Mouse (Mus musculus) lung, postnatal 36 days (tissue): ENCODE measurements around the gene Ficd.

Experiments used
- DNase-seq: peaks from one replicate; pipeline ENCODE4 v3.0.0; 2022; ENCODE audit warnings: mixed read lengths

Gene Ficd

DNA sequence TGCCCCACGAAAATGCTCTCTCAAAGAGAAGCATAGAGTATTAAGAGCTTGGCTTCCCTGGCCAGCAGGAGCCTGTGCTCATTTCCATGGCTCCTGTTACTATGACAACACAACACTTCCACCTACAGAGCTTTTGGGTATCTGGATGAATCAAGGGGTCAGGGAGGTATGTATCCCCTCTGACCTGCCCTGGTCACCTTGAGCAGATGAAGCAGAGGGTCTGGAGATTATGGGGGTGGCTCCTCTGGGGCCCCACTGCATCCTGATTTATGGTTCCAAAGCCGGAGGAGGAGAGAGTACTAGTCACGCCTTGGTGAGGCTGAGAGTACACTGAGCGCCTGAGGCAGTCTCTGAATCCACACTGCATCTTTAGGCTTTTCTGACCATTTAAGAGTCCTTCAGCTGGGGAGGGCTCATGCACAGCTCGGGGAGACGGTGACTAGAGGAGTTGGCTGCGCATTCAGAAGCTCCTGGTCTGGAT lies 4.9 kb upstream of the Ficd start:
- DNase-seq, result no peak

DNA sequence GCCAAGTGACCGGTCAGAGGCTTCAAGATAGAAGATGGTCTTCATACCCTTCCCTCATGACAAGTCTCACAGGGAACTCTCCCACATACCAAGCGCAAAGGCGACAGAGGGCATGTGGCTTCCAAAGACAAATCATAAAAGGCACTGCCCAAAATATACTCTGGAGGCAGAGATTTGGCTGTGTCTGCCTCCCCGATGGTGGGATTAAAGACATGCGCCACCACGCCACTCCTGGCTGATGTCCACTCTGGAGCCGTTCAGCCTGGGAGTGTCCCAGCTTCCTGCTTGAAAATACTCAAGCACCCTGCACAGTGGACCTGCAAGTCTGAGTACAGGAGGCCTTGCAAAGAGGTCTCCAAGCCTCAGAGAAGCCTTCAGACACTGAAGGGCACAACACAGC lies 4.4 kb upstream of the Ficd start:
- DNase-seq, result no peak

DNA sequence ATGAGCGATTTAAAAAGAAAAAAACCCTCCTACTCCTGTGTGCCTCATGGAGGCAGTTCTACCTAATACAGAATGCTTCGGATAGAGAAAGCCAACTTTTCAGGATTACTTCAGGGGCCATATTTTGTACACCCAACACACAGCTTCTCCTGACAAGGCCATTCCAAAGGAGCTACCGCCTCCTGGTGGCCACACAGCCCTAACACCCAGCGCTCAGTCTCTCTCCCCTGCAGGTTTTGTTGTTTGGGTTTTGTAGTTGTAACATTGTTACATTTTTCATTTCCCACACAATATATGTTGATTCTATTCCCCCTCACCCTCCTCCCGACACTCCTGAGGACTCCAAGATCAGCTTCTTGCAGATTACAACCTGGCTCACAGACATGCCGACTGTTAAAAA lies 3.4 kb upstream of the Ficd start:
- DNase-seq, result peak; percentile 53

DNA sequence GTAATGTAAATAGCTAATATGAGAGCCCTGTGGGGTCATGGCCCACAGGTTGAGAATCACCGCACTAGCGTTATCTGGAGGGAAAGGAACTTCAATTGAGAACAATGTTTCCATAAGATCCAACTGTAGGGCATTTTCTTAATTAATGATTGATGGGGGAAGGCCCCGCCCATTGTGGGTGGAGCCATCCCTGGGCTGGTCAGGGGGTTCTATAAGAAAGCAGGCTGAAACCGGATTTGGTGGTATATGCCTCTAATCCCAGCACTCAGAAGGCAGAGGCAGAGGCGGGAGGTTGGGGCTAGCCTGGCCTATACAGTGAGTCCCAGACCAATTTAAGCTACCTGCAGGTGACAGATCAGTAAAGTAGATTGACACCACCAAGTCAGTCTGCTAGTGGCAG lies 1.2 kb upstream of the Ficd start:
- DNase-seq, result no peak

DNA sequence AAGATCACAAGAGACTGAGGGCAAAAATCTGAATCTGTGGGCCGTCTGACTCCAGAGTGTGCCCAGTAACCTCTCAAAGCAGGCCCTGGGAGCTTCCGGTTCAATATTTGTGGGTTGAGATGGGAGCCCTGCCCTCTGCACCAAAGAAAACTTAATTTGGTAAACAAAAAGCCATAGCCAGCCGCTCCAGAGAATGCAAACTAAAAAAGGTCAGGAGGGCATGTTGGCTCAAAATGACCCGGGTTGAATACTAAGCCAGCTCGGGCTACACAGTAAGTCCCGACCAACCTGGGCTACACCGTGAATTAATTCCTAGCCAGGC lies 619 bp upstream of the Ficd start:
- DNase-seq, result no peak

DNA sequence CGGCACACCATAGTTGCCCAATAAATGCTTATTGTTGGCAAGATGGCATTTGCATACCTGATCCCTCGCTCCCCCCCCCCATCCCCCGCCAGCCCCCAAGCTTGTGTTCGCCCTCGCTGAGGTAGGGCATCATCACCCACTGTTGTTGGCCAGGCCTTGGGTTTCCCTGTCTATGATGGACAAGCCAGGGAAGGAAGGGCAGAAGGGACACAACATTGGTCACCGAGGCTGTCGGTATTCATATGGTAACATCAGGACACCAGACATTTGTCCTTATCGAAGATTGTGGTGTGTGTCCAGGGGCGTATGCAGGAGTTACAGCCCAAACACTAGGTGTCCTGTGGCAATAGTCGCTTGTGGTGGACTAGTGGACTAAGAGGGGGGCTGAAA lies 505 bp downstream of the Ficd start:
- peak; percentile 8 for DNase-seq

DNA sequence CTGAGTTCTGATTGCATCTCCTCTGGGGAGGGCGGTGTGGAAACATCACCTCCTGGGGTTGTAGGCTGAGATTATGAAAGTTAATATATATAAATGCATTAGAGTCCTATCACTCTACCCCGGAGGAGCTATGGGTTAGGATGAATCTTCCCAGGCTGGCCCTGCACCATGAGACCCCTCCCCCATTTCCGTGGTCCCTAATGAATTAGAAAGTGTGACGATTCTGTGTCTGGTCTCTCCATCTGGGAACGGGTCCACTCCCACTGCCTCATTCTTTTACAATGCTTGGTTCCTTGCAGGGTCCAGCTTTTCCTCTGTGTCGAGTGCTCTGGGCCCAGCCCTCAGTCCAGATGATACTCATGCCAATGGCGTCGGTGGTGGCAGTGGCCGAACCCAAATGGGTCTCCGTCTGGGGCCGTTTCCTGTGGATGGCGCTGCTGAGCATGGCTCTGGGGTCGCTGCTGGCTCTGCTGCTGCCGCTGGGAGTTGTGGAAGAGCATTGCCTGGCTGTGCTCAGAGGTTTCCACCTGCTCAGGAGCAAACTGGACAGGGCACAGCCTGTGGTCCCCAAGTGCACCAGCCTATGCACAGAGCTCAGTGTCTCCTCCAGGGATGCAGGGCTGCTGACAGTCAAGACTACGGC lies 1.0 kb downstream of the Ficd start:
- DNase-seq, result no peak

DNA sequence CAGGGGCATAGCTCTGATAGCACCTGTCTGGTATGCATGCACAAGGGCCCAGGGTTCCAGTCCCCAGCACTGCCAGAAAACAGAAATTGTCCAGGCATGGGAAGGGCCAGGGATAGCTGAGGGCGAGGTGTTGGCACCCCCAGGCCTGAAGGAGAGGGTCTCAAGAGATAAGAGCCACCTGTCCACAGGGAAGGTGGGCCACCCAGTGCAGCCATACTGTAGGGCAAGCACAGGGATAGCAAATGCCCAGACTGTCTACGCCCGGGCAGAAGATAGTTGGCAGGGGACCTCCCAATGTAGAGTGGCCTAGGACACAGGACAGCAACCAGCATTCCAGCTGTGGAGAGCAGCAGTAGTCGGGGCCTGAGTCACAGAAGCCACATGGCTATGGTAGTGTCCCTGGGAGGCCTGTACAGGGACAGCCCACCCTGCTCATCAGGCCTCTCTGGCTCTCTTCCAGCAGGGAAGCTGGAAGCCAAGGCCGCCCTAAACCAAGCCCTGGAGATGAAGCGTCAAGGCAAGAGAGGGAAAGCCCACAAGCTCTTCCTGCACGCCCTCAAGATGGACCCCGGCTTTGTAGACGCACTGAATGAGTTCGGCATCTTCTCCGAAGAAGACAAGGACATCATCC lies 2.1 kb downstream of the Ficd start:
- no peak for DNase-seq

DNA sequence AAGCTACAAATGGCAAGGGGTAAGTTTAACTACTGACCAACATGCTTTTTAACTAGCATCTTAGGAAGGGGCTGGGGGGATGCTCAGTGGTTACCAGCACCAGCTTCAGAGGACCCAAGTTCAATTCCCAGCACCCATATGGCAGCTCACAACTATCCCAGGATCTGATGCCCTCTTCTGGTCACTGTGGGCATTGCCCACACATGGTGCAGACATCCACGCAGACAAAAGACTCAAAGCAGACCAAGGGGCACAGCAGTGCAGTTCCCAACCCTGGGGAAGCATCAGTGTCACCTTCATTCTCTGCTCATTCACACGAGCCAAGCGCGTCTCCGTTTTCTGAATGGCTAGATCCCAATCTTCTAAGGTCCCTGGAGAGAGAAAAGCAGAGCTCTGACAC lies 12.0 kb downstream of the Ficd start:
- DNase-seq, result no peak

DNA sequence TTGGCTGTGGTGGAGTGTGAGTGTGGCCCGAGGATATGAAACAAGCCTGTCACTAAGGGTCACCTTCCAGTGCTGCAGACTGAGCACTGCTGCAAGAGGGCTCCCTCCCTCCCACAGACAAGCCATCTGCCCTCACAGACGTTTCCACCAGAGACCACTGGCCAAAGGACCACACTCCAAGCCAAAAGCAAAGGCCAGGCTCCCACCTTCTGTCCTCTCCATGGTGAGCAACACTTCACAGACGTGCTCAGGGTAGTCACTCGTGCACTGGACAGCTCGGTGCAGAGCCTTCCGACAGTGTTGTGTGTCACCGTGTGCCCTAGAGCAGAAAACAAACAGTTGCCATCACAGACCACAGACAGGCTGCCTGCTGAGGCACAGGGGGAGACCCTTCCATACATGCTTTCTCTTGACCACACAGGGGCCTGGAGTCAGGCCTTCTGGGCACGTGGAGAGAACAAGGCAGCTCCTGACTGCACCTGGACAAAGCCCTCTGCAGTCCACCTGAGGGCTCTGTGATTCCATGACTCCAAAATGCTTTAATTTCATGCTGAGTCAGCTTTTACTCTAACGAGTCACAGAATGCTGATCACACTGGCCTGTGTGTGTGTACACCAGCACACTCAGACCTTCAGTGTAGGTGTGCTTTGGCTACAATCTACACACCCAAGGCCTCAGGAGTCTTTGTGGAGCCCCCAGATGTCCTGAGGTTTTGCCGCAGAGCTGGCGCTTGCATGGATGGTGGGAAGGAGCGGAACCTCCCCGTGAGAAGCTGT lies 13.1 kb downstream of the Ficd start:
- DNase-seq, result no peak

DNA sequence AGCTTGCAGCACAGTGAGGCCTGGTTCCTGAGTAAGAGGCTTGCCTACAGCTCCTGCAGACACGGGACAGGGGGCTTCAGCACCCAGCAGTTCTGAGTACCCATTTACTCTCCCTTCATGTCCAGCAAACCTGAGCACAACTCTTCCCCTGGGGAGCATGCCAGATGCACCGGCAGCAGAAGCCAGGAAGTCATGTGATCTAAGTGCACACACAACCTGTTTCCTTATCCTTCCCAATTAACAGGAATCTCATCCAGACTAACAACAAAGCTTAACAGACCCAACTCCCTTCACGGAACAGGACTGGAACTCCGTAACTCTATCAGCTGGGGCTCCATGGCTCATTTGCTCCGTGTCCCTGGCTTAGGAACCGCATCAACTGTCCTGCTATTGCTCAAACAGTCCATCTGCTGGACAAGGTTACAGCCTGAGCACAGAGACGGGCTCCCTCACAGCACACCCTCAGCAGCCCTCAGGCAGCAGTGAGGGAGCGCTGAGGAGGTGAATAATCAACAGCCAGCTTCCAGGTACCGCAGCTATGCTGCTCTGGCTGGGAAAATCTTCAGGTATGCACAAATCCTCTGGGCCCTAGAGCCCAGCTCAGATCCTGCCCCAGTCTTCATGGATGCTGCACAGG lies 16.0 kb downstream of the Ficd start:
- DNase-seq, result no peak

DNA sequence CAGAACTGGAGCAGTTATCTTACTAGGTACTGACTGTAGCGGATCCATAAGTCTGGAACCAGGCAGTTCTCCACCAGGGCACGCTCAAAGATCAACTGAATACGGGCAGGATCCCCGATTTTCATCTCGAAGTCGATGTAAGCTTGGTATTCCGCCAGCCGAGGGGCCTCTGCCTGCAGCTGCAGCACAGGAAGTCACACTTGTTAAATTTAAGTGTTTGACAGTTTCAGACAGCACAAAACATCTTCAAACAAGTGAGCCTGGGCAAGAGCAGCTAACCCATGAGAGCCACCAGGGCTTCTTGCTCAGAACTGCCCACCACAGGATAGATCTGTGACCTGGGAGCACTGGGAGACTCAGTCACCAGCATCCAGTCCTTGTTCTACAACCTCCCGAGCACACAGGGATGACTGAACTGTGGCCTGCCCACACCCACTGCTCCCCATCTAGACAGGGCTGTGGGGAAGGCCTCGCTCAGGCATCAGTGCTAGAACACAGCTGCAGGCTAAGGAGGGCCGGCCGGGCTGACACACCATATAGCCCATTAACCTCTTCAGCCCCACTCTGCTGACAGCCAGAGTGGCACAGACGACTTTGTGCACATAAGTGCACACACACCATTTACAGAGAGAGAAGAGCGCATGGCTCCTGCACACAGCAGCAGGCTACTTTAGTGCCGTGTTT lies 19.9 kb downstream of the Ficd start:
- no peak for DNase-seq

DNA sequence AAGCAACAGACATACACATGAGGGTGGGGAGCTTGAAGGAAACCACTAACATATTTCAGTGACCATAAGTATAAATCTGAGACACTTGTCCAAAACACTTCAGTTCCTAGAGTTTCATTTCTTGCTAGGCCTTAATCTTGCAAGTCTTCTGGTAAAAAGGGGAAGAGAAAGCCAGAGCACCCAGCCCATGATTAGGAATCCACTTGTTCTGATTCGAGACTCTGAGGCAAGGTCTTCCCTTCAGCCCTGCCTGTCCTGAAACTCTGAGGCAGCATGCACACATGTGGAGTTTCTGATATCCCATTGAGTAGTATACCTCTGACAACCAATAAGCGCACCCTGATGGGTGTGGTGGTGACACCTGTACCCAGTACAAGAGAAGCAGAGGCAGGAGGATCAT lies 26.0 kb downstream of the Ficd start:
- no peak for DNase-seq

DNA sequence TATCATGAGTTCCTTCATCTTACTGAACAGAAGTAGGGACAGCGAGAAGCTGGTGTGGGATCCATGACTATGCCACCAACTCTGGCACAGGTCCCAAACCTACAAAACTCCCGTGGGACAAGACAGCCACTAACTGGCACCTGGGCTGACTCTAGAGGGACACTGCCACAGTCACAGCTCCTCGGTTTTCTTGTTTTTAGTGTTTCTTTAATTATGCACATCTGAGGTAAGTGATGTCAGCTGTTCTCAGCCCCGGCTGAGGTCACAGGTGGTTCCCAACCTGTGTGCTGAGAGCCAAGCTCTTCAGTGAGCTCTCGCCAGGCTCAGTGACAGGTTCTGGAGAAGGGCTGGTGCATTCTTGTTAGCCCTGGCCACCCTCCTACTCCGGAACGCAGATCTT lies 28.8 kb downstream of the Ficd start:
- DNase-seq, result no peak

DNA sequence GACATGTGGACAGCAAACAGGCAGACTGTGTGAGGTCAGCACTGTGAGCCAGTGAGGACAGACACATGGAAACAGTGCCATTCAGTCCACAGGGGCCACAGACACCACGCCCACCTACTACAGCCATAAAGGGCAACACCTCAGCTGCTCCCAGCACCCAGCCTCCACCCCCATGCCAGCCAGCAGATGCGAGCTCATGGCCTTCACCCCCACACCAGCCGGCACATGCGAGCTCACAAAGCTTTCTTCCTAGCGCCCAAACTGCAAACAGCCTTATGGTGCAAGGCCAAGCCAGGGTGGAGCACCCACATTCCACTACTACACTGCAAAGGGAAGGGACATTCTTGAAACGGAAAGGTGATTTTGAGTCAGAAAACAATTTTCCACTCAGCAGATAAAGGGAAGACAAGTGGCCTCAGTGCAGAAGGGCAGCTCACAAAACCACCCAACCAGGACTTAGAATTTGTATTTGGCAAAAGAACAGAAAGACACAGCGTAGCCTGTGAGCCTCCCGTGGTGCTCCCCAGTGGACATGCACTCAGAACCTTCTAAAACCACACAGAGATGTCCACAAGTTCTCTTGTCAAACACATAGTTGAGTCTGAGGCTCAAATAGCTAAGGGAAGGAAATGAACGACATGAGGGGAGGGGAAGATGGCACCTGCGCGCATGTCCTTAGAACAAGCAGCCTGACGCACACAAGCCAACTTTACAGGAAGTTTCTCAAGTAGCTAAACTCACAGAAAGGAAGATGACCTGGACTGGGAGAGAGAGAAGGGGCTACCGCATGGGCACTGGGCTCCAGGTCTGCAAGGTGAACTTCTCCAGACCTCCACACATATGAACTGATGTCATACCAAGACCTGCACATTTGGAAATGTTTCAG lies 30.3 kb downstream of the Ficd start:
- no peak for DNase-seq

DNA sequence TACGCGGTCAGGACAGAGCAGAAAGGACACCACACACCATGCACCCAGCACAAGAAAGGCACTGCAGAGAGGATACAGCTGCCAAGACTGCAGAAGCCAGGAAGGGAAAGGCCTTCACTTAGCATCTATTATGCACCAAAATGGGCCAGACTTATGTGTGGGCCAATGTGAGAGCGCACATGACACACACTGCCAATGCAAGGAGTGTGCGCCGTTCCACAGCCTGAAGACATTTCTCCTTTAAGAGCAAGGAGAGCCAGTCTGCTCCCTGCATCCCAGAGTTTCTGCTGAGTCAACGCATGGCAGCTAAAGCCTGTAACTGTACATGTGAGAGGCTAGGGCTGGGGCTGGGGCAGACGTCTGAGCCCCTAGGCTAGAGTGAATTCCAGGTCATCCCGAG lies 33.2 kb downstream of the Ficd start:
- DNase-seq, result no peak

DNA sequence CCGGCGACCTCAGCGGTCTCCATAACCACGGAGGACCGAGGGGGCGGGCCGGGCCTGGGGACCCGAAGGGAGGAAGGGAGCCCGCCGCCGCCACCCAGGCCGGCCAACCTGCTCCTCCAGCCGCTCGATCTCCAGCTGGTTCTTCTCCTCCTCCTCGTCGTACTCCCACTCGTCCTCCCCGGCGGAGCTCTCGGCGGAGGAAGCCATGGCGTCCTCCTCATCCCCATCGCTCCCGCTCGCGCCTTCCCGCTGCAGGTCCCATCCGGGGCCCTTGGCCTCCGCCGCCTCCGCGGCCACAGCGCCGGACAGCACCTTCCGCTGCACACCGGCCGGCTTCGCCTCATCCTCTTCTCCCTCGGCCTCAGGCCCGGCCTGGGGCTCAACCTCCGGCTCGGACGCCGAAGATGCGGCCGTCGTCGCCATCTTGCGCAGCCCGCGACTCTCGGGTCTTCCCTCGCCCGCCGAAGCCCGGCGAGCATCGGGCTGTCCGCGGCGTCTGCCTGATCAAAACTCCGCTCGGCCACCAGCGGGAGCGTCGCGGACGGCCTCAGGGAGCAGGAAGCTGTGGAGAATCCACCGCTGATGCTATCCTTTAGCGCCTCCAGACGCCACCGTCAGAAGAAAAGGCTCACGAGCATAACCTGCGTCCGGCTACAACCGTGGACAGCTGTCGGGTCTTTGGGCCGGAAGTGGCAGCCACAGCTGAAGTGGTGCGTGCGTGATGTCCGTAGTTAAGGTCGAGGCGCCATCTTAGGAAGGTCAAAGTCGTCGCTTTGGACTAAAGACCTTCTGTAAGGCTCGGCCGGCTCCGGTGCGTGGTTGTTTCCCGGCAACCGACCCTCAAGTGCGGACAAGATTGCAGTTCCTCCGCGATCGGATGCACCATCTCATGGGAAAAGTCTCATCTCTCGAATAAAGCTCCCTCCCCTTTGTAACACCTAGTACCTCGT lies 35.9 kb downstream of the Ficd start:
- peak; percentile 94 for DNase-seq

DNA sequence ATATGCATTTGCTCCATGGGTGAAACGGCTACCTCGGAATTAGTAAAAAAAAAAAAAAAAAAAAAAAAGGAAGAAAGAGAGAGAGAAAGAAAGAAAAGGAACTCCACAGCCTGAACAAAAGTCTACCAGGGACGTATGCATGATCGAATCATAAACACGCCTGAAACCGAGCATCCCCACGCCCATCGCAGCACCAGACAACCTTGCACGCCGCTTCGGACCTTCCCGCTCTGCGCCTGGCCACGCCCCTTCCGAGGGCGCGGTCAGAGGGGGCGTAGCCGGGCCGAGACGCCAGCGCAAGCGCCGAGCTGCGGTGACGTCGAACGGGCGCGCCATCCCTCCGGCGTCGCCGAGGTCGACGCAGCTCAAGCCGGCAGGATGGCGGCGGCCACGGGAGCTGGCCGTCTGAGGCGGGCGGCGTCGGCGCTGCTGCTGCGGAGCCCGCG lies 36.9 kb downstream of the Ficd start, which contains the start of the genes Sart3 and Iscu:
Gene Sart3, minus strand, starts transcription at position 61 of the 446 bp plus-strand sequence.
Gene Iscu, plus strand, starts transcription at position 299 of the 446 bp plus-strand sequence.
- peak; percentile 93 for DNase-seq

DNA sequence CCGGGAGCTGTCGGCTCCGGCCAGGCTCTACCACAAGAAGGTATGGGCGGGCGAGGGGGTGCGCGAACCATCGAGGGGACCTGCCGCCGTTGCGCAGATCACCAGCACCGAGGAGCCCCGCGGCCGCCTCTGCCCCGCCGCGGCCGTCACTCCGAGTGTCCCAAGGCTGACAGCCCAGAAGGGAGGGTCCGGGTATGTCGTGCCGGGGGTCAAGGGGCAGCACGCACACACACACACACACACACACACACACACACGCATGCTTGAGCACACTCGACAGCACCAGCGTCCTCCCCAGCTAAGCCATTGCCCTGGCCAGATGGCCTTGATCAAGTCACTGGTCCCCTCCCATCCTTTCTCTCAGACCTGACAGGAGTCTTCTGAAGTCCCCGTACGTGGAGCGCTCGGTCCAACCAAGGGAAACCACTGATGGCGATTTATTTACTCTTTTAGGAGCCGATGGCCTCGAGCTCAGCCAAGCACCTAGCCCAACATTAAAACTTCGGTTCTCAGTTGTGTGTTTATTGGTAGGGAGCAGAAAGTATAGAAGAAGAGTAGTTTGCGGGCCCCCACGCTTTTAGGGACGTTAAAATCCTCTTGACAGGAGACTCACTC lies 37.4 kb downstream of the Ficd start:
- peak; percentile 8 for DNase-seq

DNA sequence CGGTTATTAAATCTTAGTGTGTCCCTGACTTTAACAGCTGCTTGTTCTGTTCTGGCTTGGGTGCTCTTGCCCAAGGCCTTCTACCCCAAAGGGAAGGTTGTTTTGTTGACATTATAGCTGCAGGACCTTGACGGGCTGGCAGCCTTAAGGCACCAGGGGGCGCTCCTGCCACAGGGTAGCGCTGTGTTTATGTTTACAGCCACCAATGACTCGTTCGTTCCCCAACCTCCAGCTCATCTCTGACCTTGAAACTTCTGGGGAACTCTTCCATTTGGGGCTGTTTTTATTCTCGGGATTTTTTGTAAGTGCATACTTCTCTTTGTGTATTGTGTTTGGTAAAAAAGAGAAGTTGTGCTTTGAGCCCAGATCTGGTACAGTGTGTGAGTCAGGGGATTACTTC lies 38.1 kb downstream of the Ficd start:
- DNase-seq, result peak; percentile 93
